Mouse (Mus musculus): Measurements from ENCODE around the gene Rtcb.

DNA sequence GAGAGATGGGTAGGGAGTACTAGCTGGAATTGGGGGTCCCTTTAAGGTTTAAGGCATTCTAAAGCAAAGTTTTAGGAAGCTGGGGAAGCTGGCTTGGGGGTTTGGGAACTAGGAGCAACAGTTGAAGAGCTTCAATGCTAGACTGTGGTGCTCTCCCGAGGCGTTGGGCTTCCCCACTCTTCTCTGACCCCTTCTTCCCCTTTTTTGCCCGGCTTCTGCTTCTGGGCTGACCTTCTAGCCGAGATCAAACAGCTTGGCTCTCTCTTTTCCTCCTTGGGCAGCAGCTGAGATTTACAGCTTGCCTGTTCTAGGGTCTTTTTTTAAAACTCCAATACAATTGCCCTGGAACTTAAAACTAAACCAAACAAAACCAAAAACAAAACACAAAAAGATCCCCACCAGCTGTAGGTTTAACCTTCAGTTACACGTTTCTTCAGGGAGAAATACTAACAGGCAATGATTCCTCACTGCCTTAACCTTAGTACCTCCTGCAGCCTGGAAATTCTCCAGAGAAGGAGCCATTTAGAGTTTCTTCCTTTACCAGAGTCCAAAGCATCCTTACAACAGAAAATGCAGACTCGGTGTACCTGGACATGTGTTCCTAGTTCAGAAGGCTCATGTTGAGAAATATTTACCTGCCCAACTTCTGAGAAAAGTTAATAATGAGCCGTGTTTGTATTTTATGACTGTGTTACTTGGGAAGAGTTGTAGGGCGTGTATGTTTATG lies 12.4 kb upstream of the Rtcb start:
- TF ChIP-seq GATA1 (IDR thresholded peaks at IDR 0.05; ENCODE audit: borderline replicate concordance, low read length), result no peak
- TF ChIP-seq FLI1 (IDR thresholded peaks at IDR 0.05; ENCODE audit: low read length), result no peak

Measured in megakaryocyte, embryonic 14.5 days (primary cell).